Mouse (Mus musculus): Measurements from ENCODE around the gene Dtl. TPM values are rescaled to one million over a fixed set of nuclear protein-coding genes. Genes with fewer than 3 reads are reported as not detected.

Dtl gene
- total RNA-seq, 2 experiments from 2014 or later, result 19.7 to 20.3 TPM

GRCm38 (mm10) chr1:191574871-191575457, 380 bp downstream of the Dtl start:
- DNase-seq, result no peak

GRCm38 (mm10) chr1:191573906-191574639, 1.3 kb downstream of the Dtl start:
- DNase-seq, result no peak

GRCm38 (mm10) chr1:191570415-191570814, 4.9 kb downstream of the Dtl start:
- DNase-seq, result no peak

- DNase-seq, result no peak
Observed at GRCm38 (mm10) chr1:191569625-191570024, 5.7 kb downstream of the Dtl start.

- peak; percentile 40 for DNase-seq
Observed at GRCm38 (mm10) chr1:191567859-191568258, 7.5 kb downstream of the Dtl start.

GRCm38 (mm10) chr1:191562823-191563365, 12.4 kb downstream of the Dtl start:
- DNase-seq, result peak; percentile 55

- DNase-seq, result peak; percentile 16
Observed at GRCm38 (mm10) chr1:191559779-191560178, 15.6 kb downstream of the Dtl start.

- peak; percentile 28 for DNase-seq
Observed at GRCm38 (mm10) chr1:191557109-191557508, 18.2 kb downstream of the Dtl start.

- DNase-seq, result peak; percentile 38
Observed at GRCm38 (mm10) chr1:191550786-191551185, 24.6 kb downstream of the Dtl start.

- no peak for DNase-seq
Observed at GRCm38 (mm10) chr1:191543747-191544146, 31.6 kb downstream of the Dtl start.

GRCm38 (mm10) chr1:191541619-191542018, 33.7 kb downstream of the Dtl start:
- DNase-seq, result no peak

GRCm38 (mm10) chr1:191541014-191541413, 34.3 kb downstream of the Dtl start:
- DNase-seq, result no peak

GRCm38 (mm10) chr1:191540300-191540699, 35.0 kb downstream of the Dtl start:
- DNase-seq, result no peak

- DNase-seq, result peak; percentile 18
Observed at GRCm38 (mm10) chr1:191534896-191535295, 40.4 kb downstream of the Dtl start.

GRCm38 (mm10) chr1:191531023-191531422, 44.3 kb downstream of the Dtl start:
- no peak for DNase-seq

- no peak for DNase-seq
Observed at GRCm38 (mm10) chr1:191529406-191529805, 45.9 kb downstream of the Dtl start.

- peak; percentile 27 for DNase-seq
Observed at GRCm38 (mm10) chr1:191527921-191528612, 47.3 kb downstream of the Dtl start.

- DNase-seq, result no peak
Observed at GRCm38 (mm10) chr1:191527089-191527488, 48.3 kb downstream of the Dtl start.

GRCm38 (mm10) chr1:191521395-191521794, 53.9 kb downstream of the Dtl start:
- DNase-seq, result peak; percentile 24

- no peak for DNase-seq
Observed at GRCm38 (mm10) chr1:191520669-191521068, 54.7 kb downstream of the Dtl start.

- no peak for DNase-seq
Observed at GRCm38 (mm10) chr1:191520194-191520593, 55.1 kb downstream of the Dtl start.

GRCm38 (mm10) chr1:191519329-191520066, 55.8 kb downstream of the Dtl start:
- no peak for DNase-seq

GRCm38 (mm10) chr1:191518911-191519310, 56.4 kb downstream of the Dtl start:
- DNase-seq, result no peak

All from heart, postnatal 4 days (tissue).